Mouse (Mus musculus) kidney, postnatal 0 days (tissue): ENCODE results near the gene Aspn. TPM values are rescaled to one million over a fixed set of nuclear protein-coding genes. Genes with fewer than 3 reads are reported as not detected.

Experiments
- ATAC-seq: fragments of 200-750 bp; cut with Nextera tagmentation; replicated peaks from 2 replicates; pipeline ENCODE4 v1.8.0; 2017; ENCODE audit warnings: low read depth, moderate number of reproducible peaks, moderate TSS enrichment, moderate library complexity; ENCODE audit not compliant: low FRiP score
- DNase-seq: peaks from one replicate; pipeline ENCODE4 v3.0.0-alpha.2; 2016; ENCODE audit warnings: low spot score
- H3K27ac ChIP-seq: fragments of 300-500 bp; sonication (generic); 2 replicates; pipeline ENCODE4 v1.5.1; 2014; ENCODE audit warnings: mild to moderate bottlenecking
- H3K27me3 ChIP-seq: fragments of 300-500 bp; sonication (generic); 2 replicates; pipeline ENCODE4 v1.6.1; 2014; ENCODE audit warnings: low read length, mixed read lengths; ENCODE audit not compliant: insufficient read depth
- H3K36me3 ChIP-seq: fragments of 300-500 bp; sonication (generic); 2 replicates; pipeline ENCODE4 v1.6.1; 2014; ENCODE audit warnings: low read length, mixed read lengths; ENCODE audit not compliant: insufficient read depth
- H3K4me1 ChIP-seq: fragments of 300-500 bp; sonication (generic); replicated peaks from 2 replicates; pipeline ENCODE4 v1.6.1; 2014; ENCODE audit warnings: antibody characterized with exemption, low read length, mixed read lengths; ENCODE audit not compliant: insufficient read depth
- H3K4me2 ChIP-seq: fragments of 300-500 bp; sonication (generic); 2 replicates; pipeline ENCODE4 v1.6.1; 2014; ENCODE audit warnings: mild to moderate bottlenecking, low read length, moderate library complexity, mixed read lengths
- H3K4me3 ChIP-seq: fragments of 300-500 bp; sonication (generic); replicated peaks from 2 replicates; pipeline ENCODE4 v1.5.1; 2014; ENCODE audit warnings: low read depth, low read length
- H3K9ac ChIP-seq: fragments of 300-500 bp; sonication (generic); 2 replicates; pipeline ENCODE4 v1.6.1; 2014; ENCODE audit warnings: low read depth, low read length
- H3K9me3 ChIP-seq: fragments of 300-500 bp; sonication (generic); replicated peaks from 2 replicates; pipeline ENCODE4 v1.6.1; 2016; ENCODE audit warnings: low read length, inconsistent platforms, mixed read lengths
- CTCF ChIP-seq: IDR thresholded peaks from 2 replicates; pipeline ENCODE4 v1.5.1; 2016; ENCODE audit warnings: antibody characterized with exemption, low read depth, mild to moderate bottlenecking, moderate library complexity
- WGBS: fragments of 180-500 bp; shearing (Covaris S2); extraction: QIAGEN DNeasy Blood & Tissue Kit; methylation state at CpG from one replicate; pipeline ENCODE4 v1.1.7; 2014; 5-methylcytosine and 5-hydroxymethylcytosine counted together
- polyA plus RNA-seq: library from polyadenylated mRNA; unstranded; fragments of >200 nt; fragmentation: Nextera tagmentation; extraction: Ambion mirVana; gene quantifications from 2 replicates; pipeline ENCODE4 v1.2.1, GENCODE M21; 2015

The Aspn gene
- polyA plus RNA-seq: 24.9 and 30.2 TPM in 2 replicates

- DNase-seq: peak; percentile 75
- no peaks in the 10 kb centered on the region for H3K36me3 ChIP-seq
- no peak within 1 kb of the TSS for H3K4me2 ChIP-seq
- no peaks in the 10 kb centered on the region for H3K9me3 ChIP-seq
- no peaks in the 10 kb centered on the region for H3K4me1 ChIP-seq
- no peaks in the 10 kb centered on the region for H3K27me3 ChIP-seq
- WGBS: 59% methylated on average over 3 of the region's 3 CpGs
- no peak for ATAC-seq
- TF ChIP-seq CTCF: no peak
- no peak within 1 kb of the TSS for H3K9ac ChIP-seq
- no peak within 1 kb of the TSS for H3K4me3 ChIP-seq
- no peak within 1 kb of the TSS for H3K27ac ChIP-seq
These were observed at the start of gene Aspn for GRCm38 (mm10) chr13:49544279-49544678. Gene Aspn, plus strand, starts transcription at chr13:49544443.

- peak; percentile 44 for DNase-seq
- no peaks in the 10 kb centered on the region for H3K36me3 ChIP-seq
- no peaks in the 10 kb centered on the region for H3K4me1 ChIP-seq
- H3K9ac ChIP-seq: 0 out of 2 replicates have a peak within 1 kb of the TSS, but pooled peaks have one; percentile 18
- WGBS: 68% methylated on average over 4 of the region's 4 CpGs
- H3K4me3 ChIP-seq: peak within 1 kb of the TSS; percentile 11
- H3K27ac ChIP-seq: no peak within 1 kb of the TSS
- no peaks in the 10 kb centered on the region for H3K27me3 ChIP-seq
- no peaks in the 10 kb centered on the region for H3K9me3 ChIP-seq
- no peak for TF ChIP-seq CTCF
- ATAC-seq: no peak
- peak within 1 kb of the TSS; percentile 34 for H3K4me2 ChIP-seq
These were observed 39.7 kb upstream of the Aspn start, which contains the start of gene Ecm2 for GRCm38 (mm10) chr13:49504510-49504909. Gene Ecm2, plus strand, starts transcription at chr13:49504810.

- no peaks in the 10 kb centered on the region for H3K4me1 ChIP-seq
- ATAC-seq (no peak), DNase-seq (no peak)
- TF ChIP-seq CTCF: no peak
- no peaks in the 10 kb centered on the region for H3K9me3 ChIP-seq
- H3K27ac ChIP-seq: no peak overlapping the region
- H3K9ac ChIP-seq: no peak overlapping the region
- no peak overlapping the region for H3K4me3 ChIP-seq
- H3K36me3 ChIP-seq: no peaks in the 10 kb centered on the region
- H3K27me3 ChIP-seq: no peaks in the 10 kb centered on the region
- H3K4me2 ChIP-seq: no peak overlapping the region; the same call in 1 of the 2 replicates
- 85% methylated on average over 4 of the region's 4 CpGs for WGBS
These were observed 38.5 kb upstream of the Aspn start for GRCm38 (mm10) chr13:49505776-49506175.

- Histone ChIP-seq H3K4me1 (no peaks in the 10 kb centered on the region), H3K4me3 (no peak overlapping the region), H3K9ac (no peak overlapping the region), H3K4me2 (no peak overlapping the region), H3K9me3 (no peaks in the 10 kb centered on the region), H3K27ac (no peak overlapping the region), H3K27me3 (no peaks in the 10 kb centered on the region), H3K36me3 (no peaks in the 10 kb centered on the region)
- ATAC-seq (no peak), DNase-seq (no peak)
- 62% methylated on average over 3 of the region's 3 CpGs for WGBS
- no peak for TF ChIP-seq CTCF
These were observed 37.1 kb upstream of the Aspn start for GRCm38 (mm10) chr13:49507176-49507575.

GRCm38 (mm10) chr13:49518761-49519160 is 25.5 kb upstream of the Aspn start:
- no peaks in the 10 kb centered on the region for H3K36me3 ChIP-seq
- no peaks in the 10 kb centered on the region for H3K27me3 ChIP-seq
- TF ChIP-seq CTCF: no peak
- DNase-seq (no peak), ATAC-seq (no peak)
- no peak overlapping the region for H3K9ac ChIP-seq
- WGBS: 51% methylated on average over 2 of the region's 2 CpGs
- no peaks in the 10 kb centered on the region for H3K9me3 ChIP-seq
- H3K4me2 ChIP-seq: no peak overlapping the region
- H3K4me1 ChIP-seq: no peaks in the 10 kb centered on the region
- no peak overlapping the region for H3K27ac ChIP-seq
- no peak overlapping the region for H3K4me3 ChIP-seq

- Histone ChIP-seq H3K27ac (no peak overlapping the region), H3K4me1 (no peaks in the 10 kb centered on the region), H3K27me3 (no peaks in the 10 kb centered on the region), H3K36me3 (no peaks in the 10 kb centered on the region), H3K4me2 (no peak overlapping the region), H3K9ac (no peak overlapping the region), H3K9me3 (no peaks in the 10 kb centered on the region), H3K4me3 (no peak overlapping the region)
- DNase-seq (no peak), ATAC-seq (no peak)
- TF ChIP-seq CTCF: no peak
- WGBS: 63% methylated on average over 2 of the region's 2 CpGs
These were observed 18.0 kb upstream of the Aspn start for GRCm38 (mm10) chr13:49526235-49526634.

GRCm38 (mm10) chr13:49530636-49531035 is 13.6 kb upstream of the Aspn start:
- DNase-seq (no peak), ATAC-seq (no peak)
- Histone ChIP-seq H3K9me3 (no peaks in the 10 kb centered on the region), H3K36me3 (no peaks in the 10 kb centered on the region), H3K27ac (no peak overlapping the region), H3K4me2 (no peak overlapping the region), H3K4me3 (no peak overlapping the region), H3K9ac (no peak overlapping the region), H3K4me1 (no peaks in the 10 kb centered on the region), H3K27me3 (no peaks in the 10 kb centered on the region)
- 94% methylated on average over 4 of the region's 4 CpGs for WGBS
- TF ChIP-seq CTCF: no peak
